Mouse (Mus musculus) kidney, adult 2 months (tissue): ENCODE data around the gene Rps21. TPM values are rescaled to one million over a fixed set of nuclear protein-coding genes. Genes with fewer than 3 reads are reported as not detected.

ENCODE experiments used
- DNase-seq: peaks from one replicate; pipeline ENCODE4 v3.0.0; 2021
- H3K27ac ChIP-seq: fragments of 200-500 bp; 2 replicates; pipeline ENCODE4 v1.5.1; 2012; ENCODE audit warnings: low read depth, low read length, control low read depth, inconsistent platforms; ENCODE audit not compliant: insufficient read depth
- H3K27me3 ChIP-seq: fragments of 200-500 bp; replicated peaks from 2 replicates; pipeline ENCODE4 v1.6.1; 2012; ENCODE audit warnings: mild to moderate bottlenecking, moderate library complexity, low read length, inconsistent platforms; ENCODE audit not compliant: control insufficient read depth, insufficient read depth
- H3K36me3 ChIP-seq: fragments of 200-500 bp; 2 replicates; pipeline ENCODE4 v1.6.1; 2012; ENCODE audit warnings: mild to moderate bottlenecking, moderate library complexity, low read length, inconsistent platforms; ENCODE audit not compliant: control insufficient read depth, insufficient read depth
- H3K4me1 ChIP-seq: fragments of 200-500 bp; 2 replicates; pipeline ENCODE4 v1.6.1; 2011; ENCODE audit warnings: low read length; ENCODE audit not compliant: control insufficient read depth, insufficient read depth
- H3K4me3 ChIP-seq: fragments of 200-500 bp; 2 replicates; pipeline ENCODE4 v1.5.1; 2011; ENCODE audit warnings: mild to moderate bottlenecking, low read depth, low read length, control low read depth; ENCODE audit not compliant: insufficient read depth
- CTCF ChIP-seq: fragments of 200-500 bp; conservative IDR thresholded peaks from 2 replicates; pipeline ENCODE4 v1.5.1; 2011; ENCODE audit warnings: low read depth, mild to moderate bottlenecking, control low read depth, low read length, moderate library complexity, mixed read lengths; ENCODE audit not compliant: insufficient read depth, insufficient read length
- POLR2A ChIP-seq: fragments of 200-500 bp; IDR thresholded peaks from one replicate; pipeline ENCODE4 v1.6.1; 2011; ENCODE audit warnings: low read depth, low read length, control low read depth
- WGBS: fragments of 180-500 bp; shearing (Covaris S2); methylation state at CpG from one replicate; pipeline ENCODE4 v1.1.7; 2018; 5-methylcytosine and 5-hydroxymethylcytosine counted together
- polyA plus RNA-seq: library from polyadenylated mRNA; depleted of rRNA; stranded (reverse); fragments of >200 nt; gene quantifications from 2 replicates; pipeline ENCODE4 v1.2.3, GENCODE M21; 2012

Gene Rps21
- polyA plus RNA-seq, 1 experiment = 2,294 TPM

GRCm38 (mm10) chr2:180216921-180217320 is 40.3 kb upstream of the Rps21 start:
- no peak for DNase-seq
- 32% methylated on average over 5 of the region's 5 CpGs for WGBS
- H3K4me1 ChIP-seq = peaks cover 77% of the 10 kb centered on the region
- H3K27me3 ChIP-seq = no peaks in the 10 kb centered on the region
- no peak overlapping the region for H3K4me3 ChIP-seq
- peak overlapping the region; percentile 90; the same call in 1 of the 2 replicates for H3K27ac ChIP-seq
- TF ChIP-seq POLR2A = no peak
- H3K36me3 ChIP-seq = no peaks in the 10 kb centered on the region

DNA sequence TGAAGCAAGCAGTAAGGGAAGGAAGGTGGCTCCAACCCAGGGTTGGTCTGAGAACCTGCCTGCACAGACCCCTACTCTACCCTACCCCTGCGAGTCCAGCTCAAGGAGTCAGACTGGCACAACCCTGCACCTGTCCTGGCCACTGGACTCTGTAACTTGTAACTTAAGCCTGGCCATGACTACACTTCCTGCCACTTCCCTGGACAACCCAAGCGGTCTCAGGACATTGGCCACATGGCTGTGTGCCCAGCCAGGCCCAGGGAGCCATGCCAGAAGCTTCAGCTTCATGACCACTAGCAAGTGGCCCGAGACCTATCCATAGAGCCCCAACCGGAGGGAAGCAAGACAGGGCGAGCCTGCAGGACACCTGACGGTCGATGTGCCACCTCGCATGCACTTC is 39.6 kb upstream of the Rps21 start:
- no peak overlapping the region for H3K4me3 ChIP-seq
- 21% methylated on average over 8 of the region's 8 CpGs for WGBS
- peak overlapping the region; percentile 93 for H3K27ac ChIP-seq
- TF ChIP-seq CTCF = no peak
- no peak for TF ChIP-seq POLR2A
- DNase-seq = peak; percentile 99
- H3K27me3 ChIP-seq = no peaks in the 10 kb centered on the region
- H3K36me3 ChIP-seq = no peaks in the 10 kb centered on the region
- peaks cover 83% of the 10 kb centered on the region for H3K4me1 ChIP-seq

DNA sequence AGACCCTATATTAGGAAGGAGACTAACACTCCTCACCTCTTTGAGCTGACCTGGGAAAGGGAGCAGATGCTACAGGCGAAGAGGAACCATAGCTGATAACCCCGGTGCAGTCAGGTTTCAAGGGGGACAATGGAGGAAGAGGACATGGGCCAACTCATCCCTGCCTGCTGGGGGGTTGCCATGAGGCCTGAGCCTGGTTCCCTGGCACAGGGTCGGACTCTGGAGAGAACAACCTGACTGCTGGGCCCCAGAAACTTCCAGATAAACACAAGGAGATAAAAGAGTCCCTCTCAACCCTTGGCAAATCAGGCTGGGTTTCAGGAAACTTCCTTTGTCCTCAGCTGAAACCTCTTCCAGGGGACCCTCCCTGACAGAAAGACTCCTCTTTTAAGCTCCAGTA is 38.9 kb upstream of the Rps21 start:
- H3K36me3 ChIP-seq = no peaks in the 10 kb centered on the region
- DNase-seq = no peak
- TF ChIP-seq CTCF (no peak), POLR2A (no peak)
- H3K4me3 ChIP-seq = no peak overlapping the region
- no peaks in the 10 kb centered on the region for H3K27me3 ChIP-seq
- H3K4me1 ChIP-seq = peaks cover 88% of the 10 kb centered on the region
- 50% methylated on average over 3 of the region's 3 CpGs for WGBS
- H3K27ac ChIP-seq = peak overlapping the region; percentile 93

DNA sequence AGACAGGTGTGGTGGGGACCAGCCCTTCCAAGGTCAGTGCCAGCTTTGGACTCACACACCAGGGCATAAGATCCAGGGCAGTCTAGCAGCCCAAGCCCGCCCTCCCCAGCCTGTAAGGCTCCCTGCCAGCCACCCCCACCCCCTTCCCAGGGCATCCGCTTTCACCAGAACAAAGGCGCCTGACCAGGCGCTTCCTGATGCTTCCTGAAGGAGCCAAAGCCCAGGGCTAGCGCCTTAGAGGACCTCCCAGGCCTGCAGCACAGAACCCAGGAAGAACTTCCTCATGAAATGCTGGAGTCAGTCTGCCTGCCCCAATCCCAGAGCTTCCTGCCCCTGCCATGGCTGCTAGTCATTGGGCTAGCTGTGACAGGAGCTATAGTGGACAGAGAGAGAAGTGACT is 38.5 kb upstream of the Rps21 start:
- peak; percentile 86 for DNase-seq
- Histone ChIP-seq H3K27me3 (no peaks in the 10 kb centered on the region), H3K36me3 (no peaks in the 10 kb centered on the region), H3K4me3 (no peak overlapping the region), H3K4me1 (peaks cover 87% of the 10 kb centered on the region), H3K27ac (peak overlapping the region; percentile 95)
- WGBS = 11% methylated on average over 5 of the region's 5 CpGs
- TF ChIP-seq CTCF = no peak
- no peak for TF ChIP-seq POLR2A

DNA sequence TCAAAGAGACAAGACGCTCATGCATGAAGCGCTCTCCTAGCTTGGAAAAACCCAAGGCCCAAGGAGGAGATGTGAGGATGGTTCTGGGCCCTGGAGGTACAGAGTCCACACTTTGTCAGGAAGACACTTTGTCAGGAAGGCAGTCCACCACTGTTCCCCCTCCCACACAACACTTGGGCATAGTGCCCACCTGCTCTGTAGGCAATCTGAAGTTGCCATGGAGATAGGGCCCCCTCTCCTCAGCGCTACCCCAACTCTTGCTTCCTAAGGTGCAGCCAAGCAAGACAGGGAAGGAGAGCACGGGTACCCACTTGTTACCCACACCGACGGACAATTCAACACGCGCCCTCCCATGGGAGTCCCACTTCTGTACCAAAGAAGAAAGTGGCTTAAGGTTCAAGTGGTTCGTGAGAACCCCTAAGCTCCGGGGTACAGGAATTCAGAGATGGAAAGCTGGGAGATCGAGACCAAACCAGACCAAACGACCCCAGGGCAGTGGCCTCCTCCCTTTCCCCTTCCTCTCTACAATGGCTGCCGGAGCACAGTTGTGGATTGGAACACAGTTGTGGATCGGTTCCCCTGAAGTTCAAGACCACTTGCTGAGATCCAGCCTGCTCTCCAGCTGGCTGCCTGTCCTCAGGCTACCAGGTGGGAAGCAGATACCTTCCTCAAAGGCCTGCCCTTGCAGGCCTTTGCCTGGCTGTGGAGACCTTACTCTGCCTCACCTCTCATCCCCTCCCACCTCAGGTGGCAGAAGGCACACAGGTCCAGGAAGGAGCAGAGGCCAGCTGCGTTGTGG is 37.8 kb upstream of the Rps21 start:
- peak; percentile 41 for DNase-seq
- WGBS = 51% methylated on average over 15 of the region's 15 CpGs
- H3K36me3 ChIP-seq = no peaks in the 10 kb centered on the region
- H3K27ac ChIP-seq = peak overlapping the region; percentile 95
- H3K4me1 ChIP-seq = peaks cover 80% of the 10 kb centered on the region
- H3K4me3 ChIP-seq = no peak overlapping the region
- no peaks in the 10 kb centered on the region for H3K27me3 ChIP-seq
- TF ChIP-seq POLR2A (no peak), CTCF (no peak)

DNA sequence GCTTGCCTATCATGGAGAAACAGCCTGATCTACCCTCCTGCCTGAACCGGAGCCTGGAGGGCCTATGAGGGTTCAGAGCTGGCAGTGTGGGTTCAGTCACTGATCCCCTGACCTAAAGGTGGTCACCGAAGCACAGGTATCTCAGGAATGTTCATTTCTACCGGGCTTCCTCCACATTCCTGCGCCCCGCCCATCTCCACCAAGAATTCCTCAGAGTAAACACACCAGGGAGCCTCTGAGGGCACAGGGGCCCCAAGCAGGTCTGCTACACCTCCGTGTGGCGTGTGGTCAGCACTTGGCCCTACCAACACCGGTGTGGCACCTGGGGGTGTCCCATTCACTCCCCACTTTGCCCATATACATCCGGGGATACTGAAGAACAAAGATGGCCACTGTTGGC is 37.0 kb upstream of the Rps21 start:
- H3K4me1 ChIP-seq = peaks cover 72% of the 10 kb centered on the region
- peak; percentile 65 for DNase-seq
- no peak overlapping the region for H3K4me3 ChIP-seq
- WGBS = 41% methylated on average over 9 of the region's 9 CpGs
- no peaks in the 10 kb centered on the region for H3K36me3 ChIP-seq
- TF ChIP-seq CTCF (no peak), POLR2A (no peak)
- H3K27me3 ChIP-seq = no peaks in the 10 kb centered on the region
- peak overlapping the region; percentile 95 for H3K27ac ChIP-seq

GRCm38 (mm10) chr2:180221051-180221450 is 36.1 kb upstream of the Rps21 start:
- no peak for TF ChIP-seq POLR2A
- TF ChIP-seq CTCF = no peak
- Histone ChIP-seq H3K4me3 (no peak overlapping the region), H3K27me3 (no peaks in the 10 kb centered on the region), H3K27ac (peak overlapping the region; percentile 25), H3K4me1 (peaks cover 63% of the 10 kb centered on the region), H3K36me3 (no peaks in the 10 kb centered on the region)
- 37% methylated on average over 9 of the region's 9 CpGs for WGBS
- DNase-seq = peak; percentile 70
